Mouse (Mus musculus) MEL (cell line): ENCODE measurements around the gene Pitx3.
"Not testable (repeated sequence)": the region's sequence is repeated elsewhere in the genome, so short reads cannot be mapped to it uniquely, and the experiment has no call there.

Experiments used
- CHD2 ChIP-seq: IDR thresholded peaks from 2 replicates; pipeline ENCODE4 v1.6.1; 2011; ENCODE audit warnings: low read length, improper control_type of control experiment
- CTCF ChIP-seq, 3 experiments: IDR thresholded peaks in 2 of 3; conservative IDR thresholded peaks in 1 of 3; 2 replicates each; pipeline ENCODE4 v1.5.1; 2011 to 2012; ENCODE audit warnings: low read length in 3 of 3, low read depth in 2 of 3, mild to moderate bottlenecking in 2 of 3, improper control_type of control experiment in 1 of 3, inconsistent platforms in 1 of 3, mixed read lengths in 1 of 3, moderate library complexity in 1 of 3; ENCODE audit not compliant: control insufficient read depth in 1 of 3, insufficient read depth in 1 of 3, poor library complexity in 1 of 3, severe bottlenecking in 1 of 3
- E2F4 ChIP-seq: IDR thresholded peaks from 2 replicates; pipeline ENCODE4 v1.6.1; 2011; ENCODE audit warnings: low read depth, low read length, improper control_type of control experiment, borderline replicate concordance
- GATA1 ChIP-seq: IDR thresholded peaks from 2 replicates; pipeline ENCODE4 v1.6.1; 2011; ENCODE audit warnings: low read depth, low read length, improper control_type of control experiment
- HCFC1 ChIP-seq: IDR thresholded peaks from 2 replicates; pipeline ENCODE4 v1.6.1; 2012; ENCODE audit warnings: low read depth, mild to moderate bottlenecking, inconsistent platforms, low read length, improper control_type of control experiment, moderate library complexity
- KAT2A ChIP-seq: conservative IDR thresholded peaks from 2 replicates; pipeline ENCODE4 v1.6.1; 2012; ENCODE audit warnings: low read depth, low read length, improper control_type of control experiment, inconsistent platforms
- MAFK ChIP-seq: IDR thresholded peaks from 2 replicates; pipeline ENCODE4 v1.6.1; 2011; ENCODE audit warnings: low read depth, mild to moderate bottlenecking, low read length, improper control_type of control experiment, borderline replicate concordance
- MAX ChIP-seq: IDR thresholded peaks from 2 replicates; pipeline ENCODE4 v1.6.1; 2011; ENCODE audit warnings: low read length, improper control_type of control experiment
- NRF1 ChIP-seq: IDR thresholded peaks from 2 replicates; pipeline ENCODE4 v1.6.1; 2014; ENCODE audit warnings: low read depth, mild to moderate bottlenecking, inconsistent platforms, low read length, improper control_type of control experiment, moderate library complexity; ENCODE audit not compliant: poor library complexity, insufficient read depth, severe bottlenecking
- POLR2A ChIP-seq, 2 experiments: IDR thresholded peaks; 2 replicates each; pipeline ENCODE4 v1.6.1; 2011 to 2012; ENCODE audit warnings: low read length in 2 of 2, mild to moderate bottlenecking in 2 of 2, control low read depth in 1 of 2, improper control_type of control experiment in 1 of 2, low read depth in 1 of 2, moderate library complexity in 1 of 2; ENCODE audit not compliant: control insufficient read depth in 1 of 2, insufficient read depth in 1 of 2, poor library complexity in 1 of 2
- RAD21 ChIP-seq: IDR thresholded peaks from 2 replicates; pipeline ENCODE4 v1.6.1; 2011; ENCODE audit warnings: mild to moderate bottlenecking, low read depth, low read length, improper control_type of control experiment
- TAL1 ChIP-seq: IDR thresholded peaks from 2 replicates; pipeline ENCODE4 v1.6.1; 2012; ENCODE audit warnings: mild to moderate bottlenecking, inconsistent platforms, low read length, moderate library complexity, mixed read lengths

DNA sequence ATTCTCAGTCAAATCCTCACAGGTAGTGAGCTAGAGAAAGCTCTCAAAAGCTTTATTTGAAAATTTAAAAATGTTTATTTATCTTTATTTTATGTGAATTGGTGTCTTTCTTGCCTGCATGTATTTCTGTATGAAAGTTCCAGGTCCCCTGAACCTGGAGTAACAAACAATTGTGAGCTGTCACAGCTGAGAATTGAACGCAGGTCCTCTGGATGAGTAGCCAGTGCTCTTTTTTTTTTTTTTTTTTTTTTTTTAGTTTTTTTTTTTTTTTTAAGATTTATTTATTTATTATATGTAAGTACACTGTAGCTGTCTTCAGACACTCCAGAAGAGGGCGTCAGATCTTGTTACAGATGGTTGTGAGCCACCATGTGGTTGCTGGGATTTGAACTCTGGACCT, 19.0 kb upstream of the Pitx3 start:
- TF ChIP-seq CTCF (IDR thresholded peaks at IDR 0.05 in 2 of 3, conservative IDR thresholded peaks at IDR 0.05 in 1 of 3; ENCODE audit: control insufficient read depth in 1 of 3, insufficient read depth in 1 of 3, low read depth in 2 of 3, low read length in 3 of 3, poor library complexity in 1 of 3, severe bottlenecking in 1 of 3); CHD2; KAT2A; NRF1; MAX; MAFK; GATA1; E2F4; RAD21; POLR2A (IDR thresholded peaks at IDR 0.05; ENCODE audit: control insufficient read depth in 1 of 2, insufficient read depth in 1 of 2, low read depth in 1 of 2, low read length in 2 of 2, poor library complexity in 1 of 2); TAL1; HCFC1: not testable (repeated sequence)
